Mouse (Mus musculus): ENCODE data around the gene P2ry10b. TPM values are rescaled to one million over a fixed set of nuclear protein-coding genes. Genes with fewer than 3 reads are reported as not detected.

The P2ry10b gene
- 6.1 TPM for polyA plus RNA-seq (2017; shearing (Covaris generic))

GRCm38 (mm10) chrX:107148681-107149080 lies at the start of gene P2ry10b:
Gene P2ry10b (plus strand): TSS chrX:107148927.

Other genes with a start within 250 kb of the P2ry10b start
- gene Lpar4, start 228.3 kb upstream of the P2ry10b start, polyA plus RNA-seq (2017; shearing (Covaris generic)) = not detected
- 358 TPM for gene P2ry10, start 60.4 kb upstream of the P2ry10b start, polyA plus RNA-seq (2017; shearing (Covaris generic))
- 63.2 TPM for gene Gpr174, start 107.0 kb downstream of the P2ry10b start, polyA plus RNA-seq (2017; shearing (Covaris generic))